Mouse (Mus musculus) gonadal fat pad, adult 2 months (tissue): ENCODE data around the gene Slc29a4. TPM values are rescaled to one million over a fixed set of nuclear protein-coding genes. Genes with fewer than 3 reads are reported as not detected.

Experiments used
- DNase-seq: peaks from one replicate; pipeline ENCODE4 v3.0.0-alpha.2; 2012; ENCODE audit warnings: low read depth
- polyA plus RNA-seq: library from polyadenylated mRNA; depleted of rRNA; stranded (reverse); fragments of >200 nt; gene quantifications from 2 replicates; pipeline ENCODE4 v1.2.3, GENCODE M21; 2012; rRNA removed

Gene Slc29a4
- 4.6 and 6.7 TPM in 2 replicates for polyA plus RNA-seq

DNA sequence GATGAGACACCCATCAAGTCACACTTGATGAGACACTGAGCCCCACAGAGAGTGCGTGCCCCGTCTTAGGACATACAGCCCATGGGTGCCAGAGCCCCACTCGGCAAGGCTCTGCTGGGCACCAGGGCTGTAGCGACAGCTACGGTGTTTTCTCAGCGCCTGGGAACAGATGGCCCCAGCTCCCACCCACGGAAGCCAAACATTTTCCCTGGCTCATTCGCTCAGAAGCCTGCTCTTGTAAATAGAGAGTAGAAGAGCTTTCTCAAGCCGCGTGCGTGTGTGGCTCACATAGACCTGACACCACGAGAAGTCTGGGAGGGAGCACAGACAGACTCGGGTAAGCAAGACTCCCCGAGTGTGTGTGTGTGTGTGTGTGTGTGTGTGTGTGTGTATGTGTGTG, at the start of gene Slc29a4:
Gene Slc29a4, plus strand, starts transcription at position 265 of the 400 bp plus-strand sequence.
- DNase-seq: no peak

- peak; percentile 58 for DNase-seq
Observed at GRCm38 (mm10) chr5:142648162-142648561, 44.1 kb upstream of the Slc29a4 start.

DNA sequence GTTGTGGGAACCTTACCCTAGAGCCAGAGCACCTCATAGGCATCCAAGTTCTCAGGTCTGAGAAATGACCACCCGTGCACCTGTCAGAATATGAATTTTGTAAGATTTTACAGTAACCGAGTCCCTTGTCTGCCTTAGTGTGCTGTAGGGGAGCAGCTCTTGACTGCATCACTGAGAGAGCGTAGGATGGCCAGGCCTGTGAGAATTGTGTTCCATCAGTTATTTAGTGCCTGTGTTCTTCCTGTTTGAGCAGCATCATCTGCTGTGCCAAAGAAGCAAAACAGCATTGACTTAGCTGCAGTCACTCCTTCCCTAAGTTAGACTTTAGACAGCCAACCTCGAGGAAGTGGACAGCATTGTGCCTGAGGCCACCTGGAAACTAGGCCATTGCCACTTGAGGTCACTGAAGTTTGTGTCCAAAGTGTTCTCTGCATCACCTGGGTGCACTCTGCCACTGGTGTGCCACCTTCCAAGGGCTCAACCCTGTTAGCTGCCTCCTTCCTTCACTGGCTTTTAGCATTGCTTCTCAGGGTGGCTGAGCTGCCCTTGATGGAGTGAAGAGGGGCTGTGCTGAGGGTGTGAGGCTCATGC, 42.8 kb upstream of the Slc29a4 start:
- DNase-seq: no peak

DNA sequence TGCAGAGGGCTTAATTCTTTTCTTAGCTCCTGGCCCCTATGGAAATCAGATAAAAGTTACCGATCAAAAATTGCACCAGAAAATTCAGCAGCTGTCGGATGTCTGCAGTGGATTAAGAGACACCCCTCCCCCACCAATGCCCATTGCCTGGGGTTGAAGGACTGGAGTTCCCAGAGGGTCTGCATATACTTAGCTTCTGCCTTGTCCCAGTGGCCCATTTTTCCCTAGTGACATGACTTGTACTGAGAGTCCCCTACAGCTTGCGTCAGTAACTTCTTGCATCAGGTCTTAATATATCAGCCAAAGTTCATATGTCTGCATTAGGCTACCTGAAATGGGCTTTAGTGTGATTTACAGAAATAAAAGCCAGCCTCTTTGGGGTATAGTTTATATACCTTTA, 41.9 kb upstream of the Slc29a4 start:
- DNase-seq: no peak

DNA sequence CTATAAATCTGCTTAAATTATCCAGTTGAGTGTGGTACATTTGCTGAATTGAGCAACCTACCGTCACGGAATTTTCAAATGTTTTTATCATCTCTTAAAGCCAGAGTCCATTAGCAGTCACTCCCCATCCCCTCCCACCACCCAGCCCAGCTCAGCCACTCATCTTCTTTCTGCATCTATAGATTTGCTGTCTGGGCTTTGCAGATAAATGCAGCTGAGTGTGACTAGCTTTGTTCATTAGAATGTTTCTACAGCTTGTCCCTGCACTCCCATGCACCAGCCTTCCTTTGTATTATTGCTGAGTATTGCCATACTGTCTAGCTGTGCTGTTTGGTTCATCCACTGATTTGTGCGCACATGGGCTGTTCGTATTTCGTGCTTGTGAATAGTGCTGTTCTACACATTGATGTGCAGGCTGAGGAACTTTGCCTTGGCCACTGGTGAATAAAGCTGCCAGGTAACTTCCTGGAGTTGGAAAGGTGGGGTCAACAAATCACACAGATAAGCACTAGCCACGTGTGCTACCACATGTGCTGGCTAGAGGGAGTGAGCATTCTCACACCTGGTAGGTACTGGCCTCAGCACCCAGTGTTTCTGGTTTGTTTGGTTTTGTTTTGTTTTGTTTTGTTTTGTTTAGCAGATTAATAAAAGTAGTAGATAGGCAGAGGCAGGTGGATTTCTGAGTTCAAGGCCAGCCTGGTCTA, 41.4 kb upstream of the Slc29a4 start:
- no peak for DNase-seq

DNA sequence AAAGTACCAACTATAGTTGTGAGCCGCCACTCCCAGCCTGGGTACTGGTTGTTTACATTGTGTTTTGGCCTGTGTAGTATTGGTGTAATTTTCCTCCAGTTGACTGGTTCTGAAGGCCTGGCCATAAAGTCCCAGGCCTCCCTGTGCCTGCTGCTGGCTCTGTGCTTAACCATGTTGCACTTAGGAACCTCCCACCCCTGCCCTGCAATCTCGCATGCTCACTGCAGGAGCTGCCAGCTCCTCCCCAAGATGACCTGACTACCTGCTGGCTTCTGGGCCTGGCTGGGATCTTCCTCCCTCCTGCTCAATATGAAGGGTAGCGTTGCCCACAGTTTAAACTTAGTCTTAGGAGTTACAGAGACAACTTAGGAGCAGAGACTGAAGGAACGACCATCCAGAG, 40.0 kb upstream of the Slc29a4 start:
- no peak for DNase-seq

GRCm38 (mm10) chr5:142660656-142661434, 31.5 kb upstream of the Slc29a4 start:
- no peak for DNase-seq

DNA sequence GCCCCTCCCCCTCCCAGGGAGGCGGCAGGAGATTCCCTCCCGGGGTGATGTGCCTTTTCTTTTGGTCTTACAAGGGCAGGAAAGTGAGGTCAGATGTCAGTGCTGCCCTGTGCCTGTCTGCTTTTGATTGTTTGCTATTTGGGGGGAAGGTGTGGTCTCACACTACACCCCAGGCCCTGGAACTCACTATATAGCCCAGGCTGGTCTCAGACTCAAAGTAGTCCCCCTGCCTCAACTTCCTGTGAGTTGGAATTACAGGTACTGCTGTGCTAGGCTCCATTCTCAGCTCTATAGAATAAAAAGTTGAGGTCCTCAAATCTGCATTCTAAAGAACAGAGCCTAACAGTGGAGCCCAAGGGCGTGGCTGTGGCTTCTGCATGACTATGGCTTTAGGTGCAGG, 24.4 kb upstream of the Slc29a4 start:
- no peak for DNase-seq

- no peak for DNase-seq
Observed at GRCm38 (mm10) chr5:142668556-142669263, 23.6 kb upstream of the Slc29a4 start.

- no peak for DNase-seq
Observed at GRCm38 (mm10) chr5:142669726-142670125, 22.6 kb upstream of the Slc29a4 start.

DNA sequence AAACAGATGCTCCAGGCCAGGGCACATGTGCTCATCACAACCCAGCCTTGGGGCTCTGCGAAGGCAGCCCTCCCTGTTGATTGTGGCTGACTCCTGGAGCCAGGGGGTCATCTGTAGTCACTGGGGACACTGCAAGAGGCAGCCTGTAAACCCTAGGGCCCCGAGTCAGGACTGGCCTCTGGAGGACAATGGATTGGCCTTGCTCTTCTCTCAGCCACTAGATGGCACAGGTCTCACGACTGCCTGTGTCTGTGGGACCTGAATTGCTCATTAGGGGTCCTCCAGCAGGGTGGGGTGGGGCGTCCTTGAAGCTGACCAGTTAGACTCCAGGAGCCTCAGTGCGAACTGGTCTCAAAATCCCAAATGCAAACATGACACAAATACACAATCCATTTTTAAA, 19.2 kb upstream of the Slc29a4 start:
- no peak for DNase-seq

DNA sequence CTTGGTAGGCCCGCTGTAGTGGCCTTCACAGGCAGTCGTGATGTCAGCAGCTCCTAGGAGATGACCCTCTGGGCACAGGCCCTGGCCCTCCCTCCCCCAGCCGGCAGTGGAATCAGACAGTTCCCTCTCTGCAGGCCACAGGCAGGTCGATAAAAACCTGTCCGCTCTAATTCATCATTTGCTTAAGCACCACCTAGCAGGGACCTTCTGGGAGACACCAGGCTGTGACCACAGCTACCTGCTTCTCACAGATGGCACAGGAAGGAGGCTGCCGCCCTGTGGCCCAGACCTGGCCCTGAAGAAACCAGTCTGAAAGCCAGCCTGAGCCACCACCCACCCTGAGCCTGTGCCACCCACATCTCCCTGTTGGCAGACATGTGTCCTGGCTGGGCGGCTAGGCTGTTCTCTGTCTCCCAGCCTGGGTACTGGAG, 14.2 kb upstream of the Slc29a4 start:
- DNase-seq: no peak

DNA sequence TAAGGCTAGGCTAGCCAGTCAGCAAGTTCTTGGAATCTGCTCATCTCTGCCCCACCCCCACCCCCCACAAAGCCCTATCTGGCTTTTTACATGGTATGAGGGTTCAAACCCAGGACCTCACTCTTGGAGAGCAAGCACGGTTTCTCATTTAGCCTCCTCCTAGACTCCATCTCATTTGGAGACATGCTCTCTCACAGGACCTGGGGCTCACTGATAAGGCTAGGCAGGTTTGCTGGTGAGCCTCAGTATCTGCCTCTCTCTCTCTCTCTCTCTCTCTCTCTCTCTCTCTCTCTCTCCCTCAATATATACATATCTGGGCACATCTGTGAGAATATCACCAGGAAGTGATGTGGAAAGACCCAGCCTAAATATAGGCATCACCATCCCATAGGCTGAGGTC, 13.2 kb upstream of the Slc29a4 start:
- no peak for DNase-seq

DNA sequence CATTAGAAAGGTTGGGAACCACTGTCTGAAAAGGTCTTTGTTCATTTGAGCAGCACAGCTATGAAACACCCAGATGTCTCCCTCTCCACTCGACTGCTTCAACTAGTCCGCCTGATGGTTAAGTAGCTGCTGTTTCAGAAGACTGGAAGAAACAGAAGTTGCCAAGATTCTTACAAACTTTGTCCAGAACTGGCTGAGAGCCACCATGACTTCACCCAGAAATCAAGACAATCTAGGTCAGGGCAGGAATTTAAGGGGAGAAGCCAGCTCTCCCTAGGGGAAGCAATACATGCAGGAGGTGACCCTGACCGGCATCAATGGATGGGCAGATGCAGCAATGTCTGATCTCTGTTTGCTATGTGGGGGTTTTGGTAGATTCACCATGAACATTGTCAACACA, 10.4 kb upstream of the Slc29a4 start:
- DNase-seq: no peak

DNA sequence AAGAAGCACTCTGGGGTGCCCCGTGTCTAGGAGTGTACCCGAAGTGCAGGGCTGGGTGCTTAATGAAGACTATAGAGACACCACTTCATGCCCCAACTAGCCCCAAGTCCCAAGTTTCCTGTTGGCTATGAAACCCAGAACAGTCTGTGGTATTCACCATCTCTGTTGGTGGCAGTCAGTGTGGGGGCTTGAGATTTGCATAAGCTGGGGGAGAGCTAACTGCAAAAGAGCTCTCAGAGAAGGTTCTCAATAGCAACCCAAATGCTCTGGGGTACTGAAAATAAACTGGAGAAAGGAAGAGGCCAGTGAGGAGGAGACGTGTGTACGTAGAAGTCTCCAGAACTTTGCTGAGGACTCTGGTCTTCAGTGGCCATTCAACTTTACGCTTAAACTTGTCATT, 9.8 kb upstream of the Slc29a4 start:
- no peak for DNase-seq

GRCm38 (mm10) chr5:142688866-142689265, 3.4 kb upstream of the Slc29a4 start:
- no peak for DNase-seq

- DNase-seq: no peak
Observed at GRCm38 (mm10) chr5:142690343-142690742, 2.0 kb upstream of the Slc29a4 start.

DNA sequence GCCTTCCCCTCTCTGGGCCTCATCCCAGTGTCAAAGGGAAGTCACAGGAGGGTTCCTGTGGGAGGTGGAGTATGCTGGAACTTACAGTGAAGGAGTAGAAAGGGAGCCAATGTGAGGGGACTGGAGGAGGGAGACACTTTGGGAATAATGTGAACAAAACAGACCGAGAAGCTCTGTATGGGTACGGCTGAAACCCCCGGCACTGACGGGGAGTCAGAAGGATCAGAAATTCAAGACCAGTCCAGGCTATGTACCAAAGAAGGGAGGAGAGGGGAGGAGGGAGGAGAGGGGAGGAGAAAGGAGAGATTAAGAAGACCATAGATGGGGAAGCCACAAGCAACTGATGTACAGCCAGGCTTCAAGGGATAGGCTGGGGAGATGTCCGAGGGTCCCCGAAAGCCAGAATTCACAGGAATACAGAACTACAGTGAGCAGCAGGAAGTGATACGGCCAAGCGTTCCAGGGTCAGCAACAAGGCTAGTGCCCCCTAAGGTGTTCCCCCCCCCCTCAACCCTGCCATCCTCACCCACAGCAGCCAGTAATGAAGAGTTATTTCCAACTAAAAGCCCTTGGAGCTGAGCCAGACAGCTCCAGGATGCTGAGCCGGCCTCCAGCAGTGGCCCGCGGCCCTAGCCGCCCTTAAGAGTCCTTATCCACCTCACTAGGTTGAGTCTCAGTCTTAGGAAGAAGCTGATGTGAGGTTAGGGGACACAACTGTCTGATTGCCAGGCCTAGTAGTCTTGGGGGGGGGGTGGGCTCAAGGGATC, 842 bp downstream of the Slc29a4 start:
- DNase-seq: no peak

GRCm38 (mm10) chr5:142693738-142694430, 1.6 kb downstream of the Slc29a4 start:
- DNase-seq: no peak

GRCm38 (mm10) chr5:142694627-142695340, 2.5 kb downstream of the Slc29a4 start:
- no peak for DNase-seq
